In the genomic region with DNA sequence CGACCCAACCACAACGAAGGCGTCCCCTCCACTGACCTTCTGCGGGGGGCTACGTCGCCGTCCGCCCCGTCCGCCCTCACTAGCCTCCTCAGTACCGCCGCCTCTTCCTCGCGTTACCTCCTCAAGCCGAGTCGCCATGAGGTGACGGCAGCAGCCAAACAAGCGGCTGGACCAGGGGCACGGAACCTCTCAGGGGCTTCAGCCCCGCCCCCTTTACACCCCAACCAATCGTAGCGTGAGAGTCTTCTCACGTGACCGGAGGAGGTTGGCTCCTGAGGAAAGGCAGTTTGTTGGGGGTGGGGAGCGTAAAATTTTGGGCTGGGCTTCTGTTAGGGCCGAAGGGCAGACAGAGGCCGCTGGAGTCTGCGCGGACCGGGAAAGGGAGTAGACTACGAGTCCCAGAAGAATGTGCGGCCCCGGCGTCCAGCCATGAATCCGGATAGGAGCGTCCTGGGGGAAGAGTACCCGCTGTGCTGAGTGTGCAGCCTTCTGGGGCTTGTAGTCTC, we compare ENCODE assay signal across 8 mouse cellular contexts. TPM values are rescaled to one million over a fixed set of nuclear protein-coding genes. Genes with fewer than 3 reads are reported as not detected.
A peak's percentile ranks its signal among the peaks of the same experiment; 100 is the strongest.
DNase-seq lines count a peak whose midpoint lies in the region; ATAC-seq lines count a peak whose summit lies in the region.

A gene (minus strand): TSS at position 252 of the 506 bp plus-strand sequence.

- peak within 1 kb of the TSS; percentile 63 for H3K4me3 ChIP-seq in hindbrain, embryonic 15.5 days

- H3K4me2 ChIP-seq in hindbrain, embryonic 15.5 days, result peak within 1 kb of the TSS; percentile 74

- DNase-seq in R1 (ENCODE audit: low read depth, low spot score), result peak; percentile 98
- peak; percentile 91 to 95 for DNase-seq in cerebellum, postnatal 25 days
- peak; percentile 77 to 87 for DNase-seq in frontal cortex, postnatal 25 days (ENCODE audit: low spot score in 2 of 2)
- DNase-seq in left cerebral cortex, adult 11 months (ENCODE audit: low spot score), result peak; percentile 94
- DNase-seq in lung, postnatal 4 days, result peak; percentile 96 to 98
- DNase-seq in retina, postnatal 7 days (ENCODE audit: low read depth, low spot score), result peak; percentile 91
- peak; percentile 63 for DNase-seq in urinary bladder, adult 2 months (ENCODE audit: low spot score)

- ATAC-seq in hindbrain, embryonic 15.5 days (ENCODE audit: low FRiP score, low read depth), result peak; percentile 99

- no peaks in the 10 kb centered on the region for H3K9me3 ChIP-seq in hindbrain, embryonic 15.5 days

- no peaks in the 10 kb centered on the region for H3K27me3 ChIP-seq in hindbrain, embryonic 15.5 days

- peak within 1 kb of the TSS; percentile 65 for H3K27ac ChIP-seq in hindbrain, embryonic 15.5 days (replicated peaks)

- H3K36me3 ChIP-seq in hindbrain, embryonic 15.5 days, result no peaks in the 10 kb centered on the region

- WGBS in hindbrain, embryonic 15.5 days, result 23% methylated on average over 37 of the region's 37 CpGs

- H3K4me1 ChIP-seq in hindbrain, embryonic 15.5 days (replicated peaks), result peaks cover 4% of the 10 kb centered on the region; the same call in 1 of the 2 replicates

- H3K9ac ChIP-seq in hindbrain, embryonic 15.5 days, result peak within 1 kb of the TSS; percentile 58

RNA-seq across cellular contexts. Expression of the gene that starts here (rescaled TPM):
- polyA plus RNA-seq in hindbrain, embryonic 15.5 days (2015; fragmentation: Nextera tagmentation; extraction: Ambion mirVana), result 11.3 and 13.1 TPM in 2 replicates
- 15.5 and 17.4 TPM in 2 replicates for polyA plus RNA-seq in urinary bladder, adult 2 months (2012; rRNA removed)

Comparison
In these comparisons a context has a peak if more than half of its experiments do, and no peak if none do; other contexts are left out.
1. Peak in every context shown above with its lines: DNase-seq, ATAC-seq, H3K4me3 ChIP-seq and H3K27ac ChIP-seq.